Mouse (Mus musculus): ENCODE results near the gene Eid1.
A peak's percentile ranks its signal among the peaks of the same experiment; 100 is the strongest.

Eid1 gene

DNA sequence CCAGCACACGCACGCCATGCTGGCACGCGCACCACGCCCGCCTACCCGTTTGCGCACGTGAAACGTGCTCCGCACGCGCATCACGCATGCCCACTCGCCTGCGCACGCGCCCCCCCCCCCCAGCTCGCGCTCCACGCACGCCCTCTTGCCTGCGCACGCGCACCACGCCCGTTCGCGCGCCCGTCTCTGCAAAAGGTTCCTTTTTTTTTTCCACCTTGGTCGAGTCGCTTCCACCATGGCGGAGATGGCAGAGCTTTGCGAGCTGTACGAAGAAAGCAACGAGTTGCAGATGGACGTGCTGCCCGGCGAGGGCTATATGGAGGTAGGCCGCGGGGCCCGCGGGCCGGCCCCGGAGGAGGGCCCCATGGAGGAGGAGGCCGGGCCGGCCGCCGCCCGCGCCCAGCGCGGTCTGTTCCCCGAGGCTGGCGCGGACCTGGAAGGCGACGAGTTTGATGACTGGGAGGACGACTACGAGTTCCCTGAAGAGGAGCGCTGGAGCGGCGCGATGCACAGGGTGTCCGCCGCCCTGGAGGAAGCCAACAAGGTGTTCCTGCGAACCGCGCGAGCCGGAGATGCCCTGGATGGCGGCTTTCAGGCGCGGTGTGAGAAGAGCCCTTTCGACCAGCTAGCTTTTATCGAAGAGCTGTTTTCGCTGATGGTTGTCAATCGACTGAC is at the start of gene Eid1:
Gene Eid1 (plus strand): TSS at position 139 of the 675 bp plus-strand sequence.
- DNase-seq (ENCODE audit: low spot score in 2 of 2): peak; percentile 74 to 88

DNA sequence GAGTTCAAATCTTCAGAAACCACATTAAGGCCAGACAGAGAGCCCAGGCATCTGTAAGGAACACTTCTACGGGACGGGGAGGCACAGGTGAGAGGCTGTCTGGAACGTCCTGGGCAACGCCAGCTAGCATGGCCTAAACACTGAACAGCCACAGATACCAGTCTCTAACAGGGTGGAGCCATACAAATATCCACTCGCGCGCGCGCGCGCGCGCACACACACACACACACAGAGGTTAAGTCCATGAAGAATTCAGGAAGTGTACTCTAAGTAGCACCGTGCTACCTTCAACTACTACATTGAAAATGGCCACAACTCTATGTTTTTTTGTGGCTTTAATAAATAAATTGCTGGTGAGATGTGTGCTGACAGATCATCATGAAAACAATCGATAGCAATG is 49.7 kb upstream of the Eid1 start:
- no peak for DNase-seq (ENCODE audit: low spot score in 2 of 2)

DNA sequence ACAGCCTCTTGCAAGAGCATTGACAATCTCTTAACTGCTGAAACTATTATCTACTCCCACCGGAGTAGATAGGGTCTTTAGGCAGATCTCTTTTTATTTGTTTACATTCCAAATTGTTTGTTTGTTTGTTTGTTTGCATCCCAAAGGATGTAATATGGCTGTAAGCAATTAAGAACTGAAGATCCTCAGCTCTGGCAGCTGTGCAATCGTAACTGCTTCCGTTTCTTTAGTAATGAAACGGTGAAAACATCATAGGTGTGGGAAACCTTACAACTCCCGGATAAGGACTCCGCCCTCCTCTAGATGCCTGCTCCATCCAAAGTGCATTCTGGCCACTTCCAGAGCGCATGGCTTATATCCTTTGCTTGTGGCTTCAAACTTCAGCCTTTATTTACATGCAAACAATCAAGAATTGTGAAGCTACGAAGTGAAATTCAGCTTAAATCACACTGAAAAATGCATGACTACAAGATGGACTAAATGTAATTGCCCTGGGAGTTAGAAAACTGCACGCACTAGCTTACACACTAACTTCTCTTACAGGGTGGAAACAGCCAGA is 48.7 kb upstream of the Eid1 start:
- no peak for DNase-seq (ENCODE audit: low spot score in 2 of 2)

DNA sequence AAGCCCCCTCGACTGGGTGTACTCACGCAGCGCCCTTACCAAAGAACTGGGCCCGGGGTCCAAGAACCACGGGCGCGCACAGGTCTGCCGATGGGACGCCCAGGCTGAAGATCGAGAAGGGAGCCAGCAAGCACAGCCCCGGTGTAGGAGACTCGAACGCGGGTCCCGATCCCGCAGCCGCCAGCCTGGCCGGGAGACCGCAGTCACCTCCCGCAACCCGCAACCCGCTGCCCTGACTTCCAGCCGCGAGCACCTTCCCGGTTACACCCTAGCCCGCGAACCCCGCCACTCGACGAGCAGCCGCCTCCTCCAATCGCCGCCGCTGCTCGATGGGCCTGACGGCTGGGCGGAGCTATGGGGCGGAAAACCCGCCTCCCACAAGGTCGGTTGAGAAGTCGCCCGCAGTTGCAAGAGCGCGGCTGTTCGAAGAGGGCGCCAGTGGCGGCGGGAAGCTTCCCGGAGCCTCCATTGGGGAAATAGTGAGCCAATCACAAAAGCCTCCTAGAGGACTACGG is 48.0 kb upstream of the Eid1 start, which contains the start of gene Cep152:
Gene Cep152 (minus strand): TSS at position 277 of the 515 bp plus-strand sequence.
- DNase-seq (ENCODE audit: low spot score in 2 of 2): peak; percentile 94 to 96

DNA sequence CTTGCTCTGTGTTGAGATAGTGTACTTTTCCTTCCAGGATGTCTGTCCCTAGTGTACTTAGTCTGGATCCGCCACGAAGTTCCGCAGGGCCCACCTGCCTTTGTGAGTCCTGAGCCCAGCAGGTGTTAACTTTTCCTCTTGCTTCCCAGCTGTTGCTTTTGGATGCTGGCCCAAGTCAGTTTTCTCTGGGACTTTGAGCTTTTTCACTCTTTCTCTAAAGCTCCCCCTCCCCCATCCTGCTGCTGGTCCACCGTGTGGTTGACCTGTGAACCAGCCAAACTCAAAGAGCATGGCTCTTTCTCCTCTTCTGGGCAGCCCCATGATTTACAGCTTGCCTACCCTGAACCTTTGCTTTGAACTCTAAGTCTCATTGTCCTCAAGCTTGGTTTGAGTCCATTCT is 46.4 kb upstream of the Eid1 start:
- no peak for DNase-seq (ENCODE audit: low spot score in 2 of 2)

DNA sequence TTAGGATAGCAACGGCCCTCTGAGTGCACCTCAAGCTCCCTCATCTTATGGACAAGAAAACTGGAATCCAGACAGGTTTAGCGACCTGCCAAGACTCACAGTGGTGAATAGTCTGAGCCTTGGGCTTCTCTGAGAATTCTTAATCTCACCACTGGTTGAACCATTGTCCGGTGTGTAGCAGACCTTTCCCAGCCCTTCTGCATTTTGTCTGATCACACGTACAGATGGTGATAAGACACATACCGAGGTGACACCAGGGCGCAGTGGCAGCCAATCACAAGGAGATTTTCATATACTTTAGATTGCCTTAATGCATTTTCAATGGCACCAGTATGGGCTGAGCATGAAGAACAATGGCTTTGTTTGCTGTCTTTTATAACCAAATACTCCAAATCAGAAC is 44.4 kb upstream of the Eid1 start:
- DNase-seq (ENCODE audit: low spot score in 2 of 2): no peak

DNA sequence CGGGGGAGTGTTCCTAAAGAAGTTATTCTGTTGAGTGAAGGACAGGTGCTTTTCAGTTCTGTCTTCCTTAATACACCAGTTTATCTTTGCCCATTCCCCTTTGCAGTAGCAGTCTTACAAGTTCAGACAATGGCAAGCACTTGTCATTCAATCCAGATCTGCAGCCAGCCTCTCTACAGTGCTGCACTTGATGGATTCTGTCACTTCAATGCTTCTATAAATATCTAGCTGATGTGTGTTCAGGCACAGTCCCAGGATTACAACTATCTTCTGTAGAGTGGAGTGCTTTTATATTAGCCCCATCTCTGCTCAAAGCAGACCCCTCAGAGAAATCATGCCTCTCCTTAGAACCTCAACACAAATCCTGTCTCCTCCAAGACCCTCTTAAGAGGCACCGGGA is 42.9 kb upstream of the Eid1 start:
- no peak for DNase-seq (ENCODE audit: low spot score in 2 of 2)

DNA sequence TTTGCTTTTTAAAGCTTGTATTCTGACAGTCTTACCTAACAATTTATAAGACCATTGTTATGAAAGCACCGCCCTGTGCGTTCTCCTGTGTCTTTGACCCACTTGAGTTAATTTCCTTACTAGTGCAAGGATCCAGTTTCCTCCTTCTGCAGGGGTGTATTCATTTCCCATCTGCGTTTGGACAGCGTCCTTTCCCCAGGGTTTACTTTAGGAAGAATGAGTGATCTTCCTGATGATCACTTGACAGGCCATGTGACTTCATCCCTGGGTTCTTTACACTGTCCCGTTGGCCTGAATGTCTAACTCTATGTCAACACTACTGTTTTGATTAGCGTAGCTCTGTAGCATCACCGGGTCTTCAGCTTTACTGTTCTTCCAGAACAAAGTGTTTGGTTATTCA is 35.6 kb upstream of the Eid1 start:
- DNase-seq (ENCODE audit: low spot score in 2 of 2): no peak

DNA sequence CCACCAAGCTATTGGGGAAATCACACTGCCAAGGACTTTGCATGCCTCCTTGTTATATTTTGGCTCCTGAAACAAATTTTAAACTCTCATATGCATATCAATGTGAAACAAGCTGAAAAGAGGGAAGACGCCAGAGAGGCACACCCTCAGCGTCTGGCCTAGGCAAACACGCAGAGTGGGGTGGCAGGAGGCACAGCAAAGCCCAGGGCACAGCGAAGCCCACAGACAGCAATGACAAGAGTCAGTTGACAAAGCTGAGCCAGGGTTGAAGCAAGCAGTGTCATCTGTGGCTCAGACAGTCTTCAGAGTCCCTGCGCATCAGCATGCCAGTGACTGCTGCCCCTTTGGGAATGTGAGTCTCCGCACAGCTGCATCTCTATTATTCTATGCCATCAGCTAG is 28.0 kb upstream of the Eid1 start:
- no peak for DNase-seq (ENCODE audit: low spot score in 2 of 2)

DNA sequence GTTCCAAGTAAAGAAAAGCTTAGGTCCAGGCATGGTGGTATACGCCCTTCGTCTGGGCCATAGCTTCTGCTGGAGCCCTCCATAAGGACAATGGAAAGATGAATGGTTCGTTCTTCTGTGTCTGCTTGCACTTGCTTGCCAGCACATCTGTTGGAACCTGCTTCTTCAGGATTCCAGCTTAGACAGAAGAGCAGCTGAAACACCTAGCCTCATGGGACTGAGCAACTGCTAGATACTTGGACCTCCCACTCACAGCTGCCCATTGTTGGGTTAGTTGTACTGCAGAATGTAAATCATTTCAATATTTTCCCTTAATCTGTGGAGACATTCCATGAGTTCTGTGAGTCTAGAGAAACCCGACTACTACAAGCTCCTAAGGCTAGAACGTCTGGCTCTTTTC is 22.9 kb upstream of the Eid1 start:
- no peak for DNase-seq (ENCODE audit: low spot score in 2 of 2)

DNA sequence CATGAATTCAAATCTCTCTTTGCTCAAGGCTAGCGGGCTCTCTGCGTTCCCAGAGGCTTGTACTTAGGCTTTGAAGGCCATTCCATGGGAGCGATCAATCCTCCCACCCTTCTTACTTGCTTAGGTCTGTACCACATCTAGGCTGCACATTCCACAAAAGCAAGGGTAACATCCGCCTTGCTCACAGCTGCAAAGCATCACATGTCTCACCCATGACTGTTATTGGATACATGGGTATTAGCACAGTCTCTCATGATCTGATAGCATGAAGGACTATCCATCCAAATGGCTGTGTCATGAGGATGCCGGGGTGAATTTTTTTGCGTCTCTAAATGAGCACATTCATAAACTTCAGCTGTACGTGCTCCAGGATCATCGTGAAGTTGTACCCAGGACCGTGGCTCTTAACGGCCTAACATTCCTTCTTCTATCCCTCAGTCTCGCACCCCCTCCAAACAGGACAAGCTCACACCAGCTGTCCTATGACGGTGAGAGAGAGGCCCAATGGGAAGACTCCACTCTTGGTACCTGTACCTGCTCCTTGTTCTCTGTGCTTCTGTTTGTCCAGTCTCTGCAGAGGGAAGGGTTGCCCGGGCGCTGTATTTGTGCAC is 22.0 kb upstream of the Eid1 start:
- DNase-seq (ENCODE audit: low spot score in 2 of 2): no peak

DNA sequence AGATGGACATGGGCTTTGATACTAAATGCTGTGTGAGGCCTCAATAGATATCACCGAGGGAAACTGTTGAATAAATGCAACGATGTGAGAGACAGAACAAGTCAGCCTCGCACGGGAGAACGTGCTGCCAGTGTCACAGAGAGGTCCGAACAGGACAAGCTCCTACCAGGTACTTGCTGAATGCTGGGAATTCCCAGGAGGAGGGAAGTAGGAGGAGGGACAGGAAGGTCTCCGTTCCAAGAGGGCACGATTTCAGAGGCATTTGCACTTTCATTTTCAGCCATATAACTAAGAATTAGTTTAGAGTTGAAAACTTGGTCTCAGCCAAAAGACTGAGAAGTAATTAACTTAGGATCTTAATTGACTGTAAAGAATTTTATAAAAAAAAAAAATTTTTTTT is 21.3 kb upstream of the Eid1 start:
- no peak for DNase-seq (ENCODE audit: low spot score in 2 of 2)

DNA sequence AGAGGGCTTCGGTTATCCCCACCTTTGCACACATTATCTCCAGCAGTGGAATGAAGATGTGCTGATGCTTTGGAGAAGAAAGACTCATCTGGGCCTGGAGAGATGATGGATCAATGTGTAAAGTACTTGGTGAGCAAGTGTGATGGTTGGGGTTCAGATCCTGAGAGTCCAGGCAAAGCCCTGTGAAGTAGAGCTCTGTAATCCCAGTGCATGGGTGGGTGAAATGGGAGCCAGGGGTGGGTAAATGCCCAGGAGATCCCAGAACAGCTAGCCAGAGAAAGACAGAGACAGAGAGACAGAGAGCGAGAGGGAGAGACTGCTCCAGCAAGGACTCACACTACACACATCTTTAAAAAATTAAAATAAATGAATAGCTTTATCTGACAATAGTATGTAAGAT is 19.6 kb upstream of the Eid1 start:
- no peak for DNase-seq (ENCODE audit: low spot score in 2 of 2)

DNA sequence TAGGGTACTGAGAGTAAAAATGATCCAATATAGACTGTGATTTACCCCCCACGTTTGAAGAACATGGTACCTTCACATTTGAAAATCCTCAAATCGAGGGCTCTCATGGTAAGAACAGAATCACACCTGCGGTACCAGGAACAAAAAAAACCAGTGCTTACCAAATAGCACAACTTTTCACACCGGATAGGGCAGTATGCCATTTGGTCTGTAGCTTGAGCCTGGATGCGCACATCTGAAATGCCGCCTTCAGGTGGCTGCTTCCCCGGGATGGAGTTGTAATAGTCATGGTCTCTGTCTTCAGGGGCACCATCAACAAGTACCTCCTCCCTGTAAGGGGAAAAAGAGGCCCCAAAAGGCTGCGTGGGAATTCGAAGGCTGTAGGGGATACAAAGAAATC is 17.5 kb upstream of the Eid1 start:
- no peak for DNase-seq (ENCODE audit: low spot score in 2 of 2)

DNA sequence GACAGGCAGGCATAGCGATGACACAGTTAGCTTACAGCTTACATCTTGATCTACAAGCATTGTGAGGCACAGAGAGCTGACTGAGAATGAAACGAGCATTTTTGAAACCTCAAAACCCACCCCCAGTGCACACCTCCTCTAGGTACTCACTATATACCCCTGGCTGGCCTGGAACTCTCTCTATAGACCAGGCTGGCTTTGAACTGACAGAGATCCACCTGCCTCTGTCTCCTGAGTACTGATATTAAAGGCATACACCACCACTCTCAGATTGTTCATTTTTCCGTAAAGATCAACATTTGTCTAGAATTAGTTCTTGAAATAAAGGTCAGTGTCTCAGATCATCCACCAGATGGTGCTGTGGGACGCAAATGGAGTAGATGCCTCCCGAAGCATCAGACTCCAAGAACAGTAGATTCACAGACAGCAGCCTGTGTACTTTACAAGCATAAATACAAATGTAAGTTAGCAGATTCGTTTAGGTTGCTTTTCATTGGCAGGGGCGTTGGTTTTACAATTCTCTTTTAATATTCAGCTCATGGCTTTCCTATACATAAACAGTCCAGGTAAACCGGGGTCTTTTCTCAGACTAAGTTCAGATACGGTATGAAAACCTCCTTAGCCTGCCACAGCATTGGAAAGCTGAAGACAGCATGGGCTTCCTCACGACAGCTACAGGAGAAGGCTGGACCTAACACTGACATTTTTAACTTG is 12.9 kb upstream of the Eid1 start:
- DNase-seq (ENCODE audit: low spot score in 2 of 2): peak; percentile 50 to 67

DNA sequence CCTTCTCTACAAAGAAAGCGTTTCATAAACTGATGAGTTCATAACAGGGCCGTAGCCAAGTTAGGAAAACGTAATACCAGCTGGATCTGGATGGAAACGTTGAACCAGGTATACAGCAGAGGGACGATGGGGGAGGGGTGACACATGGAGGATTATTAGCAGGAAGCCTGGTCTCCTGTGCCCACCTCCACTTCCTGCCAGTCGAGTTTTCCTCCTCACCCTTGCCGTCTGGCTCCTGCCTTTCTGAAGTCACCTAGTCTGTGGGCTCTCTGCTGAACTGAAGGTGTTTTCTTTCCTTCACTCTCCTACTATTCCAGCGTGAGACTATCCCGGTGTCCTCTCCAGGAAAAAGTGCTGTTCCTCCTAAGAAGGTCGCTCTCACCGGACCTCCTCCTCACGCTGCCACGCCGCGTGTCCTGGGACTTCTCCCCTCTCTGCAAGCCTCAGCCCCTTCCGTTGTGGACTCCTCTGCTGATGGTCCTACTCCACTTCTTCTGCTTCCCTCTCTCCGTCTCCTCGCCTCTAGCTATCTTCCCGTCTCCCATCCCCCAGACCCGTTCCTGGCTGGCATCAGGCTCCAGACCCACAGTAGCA is 12.3 kb upstream of the Eid1 start:
- no peak for DNase-seq (ENCODE audit: low spot score in 2 of 2)

DNA sequence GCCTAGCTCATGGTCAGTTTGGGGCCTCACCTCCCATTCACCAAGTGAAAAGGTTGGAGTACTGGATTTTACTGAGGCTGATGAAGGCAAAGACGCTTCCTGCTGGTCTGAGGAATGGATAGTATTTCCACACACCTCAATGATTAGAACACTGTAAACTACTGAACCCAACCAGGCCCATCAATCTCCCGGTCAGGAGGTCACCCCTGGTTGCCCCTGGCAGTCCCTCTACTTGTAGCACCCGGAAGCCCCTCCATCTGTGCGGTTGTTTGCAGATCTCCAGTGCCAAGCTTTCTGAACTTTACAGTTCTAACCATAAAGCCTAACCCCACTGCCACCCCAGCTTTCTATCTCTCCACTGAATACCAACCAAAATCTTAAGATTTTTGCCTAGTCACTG is 11.7 kb upstream of the Eid1 start:
- no peak for DNase-seq (ENCODE audit: low spot score in 2 of 2)

DNA sequence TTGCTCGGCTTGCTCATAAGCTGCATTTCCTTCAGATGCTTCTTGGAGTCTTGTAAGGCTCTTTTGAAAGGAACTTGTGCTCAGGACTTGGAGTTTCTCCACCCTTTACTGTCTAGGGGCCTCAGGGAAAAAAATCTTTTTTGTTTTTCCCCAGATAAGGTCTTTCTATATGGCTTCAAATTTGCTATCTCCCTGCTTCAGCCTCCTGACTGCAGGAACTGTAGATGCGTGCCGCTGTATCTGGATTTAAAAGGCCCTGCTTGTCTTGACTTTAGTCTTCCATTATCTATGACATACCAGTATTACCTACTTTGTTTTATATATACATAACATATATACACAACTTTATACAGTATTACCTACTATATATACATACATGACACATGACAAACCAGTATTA is 10.4 kb upstream of the Eid1 start:
- DNase-seq (ENCODE audit: low spot score in 2 of 2): no peak

DNA sequence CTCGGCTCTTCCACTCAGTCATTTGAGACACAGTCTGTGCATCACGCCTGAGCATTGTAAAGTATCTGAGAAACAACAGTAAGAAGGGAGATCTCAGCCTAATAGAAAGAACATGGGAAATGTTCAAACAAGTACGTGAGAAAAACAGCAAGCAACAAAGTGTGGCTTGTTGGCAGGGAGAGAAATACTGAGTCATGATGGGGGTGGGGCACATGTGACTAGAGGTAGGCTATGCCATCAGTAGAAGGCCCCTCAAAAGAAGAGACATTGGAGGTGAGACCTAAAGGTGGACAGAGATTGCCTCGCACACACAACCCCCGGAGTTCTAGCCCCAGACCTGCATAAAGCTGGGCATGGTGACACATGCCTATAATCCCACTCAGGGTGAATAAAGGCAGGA is 7.7 kb upstream of the Eid1 start:
- DNase-seq (ENCODE audit: low spot score in 2 of 2): no peak

DNA sequence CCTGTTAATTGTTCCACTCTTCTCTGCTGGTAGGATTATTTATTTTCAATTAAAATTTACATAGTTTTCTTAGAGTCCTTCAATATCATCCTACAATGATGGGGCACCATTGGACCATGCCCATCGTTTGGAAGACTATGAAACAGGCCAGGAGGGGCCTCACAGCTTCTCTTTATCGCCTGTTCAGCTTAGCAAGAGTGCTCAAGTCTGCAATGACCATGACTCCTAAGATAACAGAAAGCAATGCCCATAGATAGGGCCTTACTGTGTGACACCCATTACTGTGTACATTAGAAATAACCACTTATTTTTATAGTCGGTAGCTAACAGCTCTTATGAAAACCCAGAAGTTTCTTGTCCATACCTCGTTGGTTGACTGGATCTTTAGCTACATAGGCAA is 7.0 kb upstream of the Eid1 start:
- DNase-seq (ENCODE audit: low spot score in 2 of 2): no peak

DNA sequence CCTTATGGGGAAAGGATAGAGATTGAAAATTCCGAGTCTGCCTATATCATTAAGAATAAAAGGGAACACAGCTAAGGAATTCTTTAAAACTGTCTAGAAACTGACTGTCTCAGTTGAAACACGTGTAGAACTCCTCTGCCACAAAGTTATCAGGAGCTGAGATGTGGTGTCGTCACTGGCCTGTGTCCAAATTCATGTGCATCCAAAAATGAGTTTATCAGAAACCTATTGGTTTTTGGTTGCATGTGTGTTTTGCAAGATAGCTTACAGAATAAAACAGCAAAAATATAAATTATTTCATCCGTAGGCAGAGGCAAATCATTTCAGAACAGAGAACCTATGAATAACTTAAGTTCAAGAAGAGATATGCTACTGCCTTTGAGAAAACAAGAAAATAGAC is 6.2 kb upstream of the Eid1 start:
- no peak for DNase-seq (ENCODE audit: low spot score in 2 of 2)

DNA sequence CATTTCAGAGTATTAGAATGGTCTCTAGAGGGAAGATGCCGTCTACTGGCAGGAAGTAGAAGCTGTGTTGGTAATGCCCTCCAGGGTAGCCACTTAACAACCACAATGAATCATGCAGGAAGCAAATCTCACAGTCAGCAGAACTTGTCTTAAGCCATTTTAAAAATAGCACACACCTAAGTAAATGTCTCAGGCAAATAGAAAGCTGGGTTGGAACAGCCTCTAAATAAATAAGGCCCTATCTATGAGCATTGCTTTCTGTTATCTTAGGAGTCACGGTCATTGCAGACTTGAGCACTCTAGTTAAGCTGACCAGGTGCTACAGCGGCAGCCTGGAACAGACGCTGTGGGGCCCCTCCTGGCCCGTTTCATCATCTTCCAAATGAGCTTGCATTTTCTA is 5.7 kb upstream of the Eid1 start:
- no peak for DNase-seq (ENCODE audit: low spot score in 2 of 2)
